Mouse (Mus musculus) limb, embryonic 14.5 days (tissue): Measurements from ENCODE around the gene Fhad1. TPM values are rescaled to one million over a fixed set of nuclear protein-coding genes. Genes with fewer than 3 reads are reported as not detected.

Experiments used
- ATAC-seq: fragments of 200-750 bp; cut with Nextera tagmentation; 2 replicates; pipeline ENCODE4 v1.8.0; 2017; ENCODE audit warnings: low read depth, moderate number of reproducible peaks, moderate TSS enrichment; ENCODE audit not compliant: low FRiP score
- DNase-seq: peaks from one replicate; pipeline ENCODE4 v3.0.0-alpha.2; 2015; ENCODE audit warnings: low spot score
- H3K27ac ChIP-seq: fragments of 300-500 bp; sonication (generic); replicated peaks from 2 replicates; pipeline ENCODE4 v1.5.1; 2014; ENCODE audit warnings: low read depth, mild to moderate bottlenecking, low read length, moderate library complexity, mixed read lengths
- H3K27me3 ChIP-seq: fragments of 300-500 bp; sonication (generic); 2 replicates; pipeline ENCODE4 v1.6.1; 2014; ENCODE audit warnings: low read length, mixed read lengths; ENCODE audit not compliant: control insufficient read depth, insufficient read depth
- H3K36me3 ChIP-seq: fragments of 300-500 bp; sonication (generic); 2 replicates; pipeline ENCODE4 v1.6.1; 2014; ENCODE audit warnings: mild to moderate bottlenecking, low read length, moderate library complexity, mixed read lengths; ENCODE audit not compliant: control insufficient read depth, insufficient read depth
- H3K4me1 ChIP-seq: fragments of 300-500 bp; sonication (generic); 2 replicates; pipeline ENCODE4 v1.6.1; 2014; ENCODE audit warnings: antibody characterized with exemption, low read length, mixed read lengths; ENCODE audit not compliant: control insufficient read depth, insufficient read depth
- H3K4me2 ChIP-seq: fragments of 300-500 bp; sonication (generic); replicated peaks from 2 replicates; pipeline ENCODE4 v1.6.1; 2014; ENCODE audit warnings: low read depth, mild to moderate bottlenecking, low read length, moderate library complexity; ENCODE audit not compliant: severe bottlenecking
- H3K4me3 ChIP-seq: fragments of 300-500 bp; sonication (generic); replicated peaks from 2 replicates; pipeline ENCODE4 v1.5.1; 2014; ENCODE audit warnings: low read length
- H3K9ac ChIP-seq: fragments of 300-500 bp; sonication (generic); 2 replicates; pipeline ENCODE4 v1.6.1; 2014; ENCODE audit warnings: mild to moderate bottlenecking, low read depth, low read length, moderate library complexity; ENCODE audit not compliant: severe bottlenecking
- H3K9me3 ChIP-seq: fragments of 300-500 bp; sonication (generic); 2 replicates; pipeline ENCODE4 v1.6.1; 2016; ENCODE audit warnings: low read length; ENCODE audit not compliant: control insufficient read depth
- POLR2A ChIP-seq: fragments of 200-500 bp; IDR thresholded peaks from 2 replicates; pipeline ENCODE4 v1.8.0; 2012; ENCODE audit warnings: inconsistent platforms, mild to moderate bottlenecking, moderate library complexity, borderline replicate concordance; ENCODE audit not compliant: insufficient read depth, insufficient read length; ENCODE audit errors: extremely low read depth
- whole genome bisulfite sequencing: fragments of 180-500 bp; shearing (Covaris S2); extraction: QIAGEN DNeasy Blood & Tissue Kit; methylation state at CpG from one replicate; pipeline ENCODE4 v1.1.7; 2014; 5-methylcytosine and 5-hydroxymethylcytosine counted together
- polyA plus RNA-seq, 2 experiments: library from polyadenylated mRNA; depleted of rRNA in 1 of 2; stranded (reverse) in 1 of 2; unstranded in 1 of 2; fragments of >200 nt; fragmentation: Nextera tagmentation in 1 of 2; extraction: Ambion mirVana in 1 of 2; gene quantifications; 2 replicates each; pipeline versions ENCODE4 v1.2.1 to v1.2.3; 2012 to 2014

Gene Fhad1
- polyA plus RNA-seq, 2 experiments, result 2.7 to 3.1 TPM

- DNase-seq, result no peak
- 76% methylated on average over 14 of the region's 14 CpGs for WGBS
- H3K36me3 ChIP-seq, result no peaks in the 10 kb centered on the region
- no peak overlapping the region for H3K4me2 ChIP-seq
- no peak for TF ChIP-seq POLR2A
- H3K9me3 ChIP-seq, result no peaks in the 10 kb centered on the region
- H3K4me3 ChIP-seq, result no peak overlapping the region
- no peak overlapping the region for H3K27ac ChIP-seq
- no peak for ATAC-seq
- no peaks in the 10 kb centered on the region for H3K27me3 ChIP-seq
- H3K9ac ChIP-seq, result no peak overlapping the region
- no peaks in the 10 kb centered on the region for H3K4me1 ChIP-seq
Measured at GRCm38 (mm10) chr4:141992530-141993204, 22.2 kb downstream of the Fhad1 start.

GRCm38 (mm10) chr4:141988178-141988577, 26.7 kb downstream of the Fhad1 start:
- no peak overlapping the region for H3K9ac ChIP-seq
- 92% methylated on average over 1 of the region's 1 CpGs for WGBS
- no peak for ATAC-seq

GRCm38 (mm10) chr4:141983689-141984088, 31.2 kb downstream of the Fhad1 start:
- no peak for DNase-seq
- no peak for ATAC-seq
- TF ChIP-seq POLR2A, result no peak
- Histone ChIP-seq H3K27ac (no peak overlapping the region), H3K4me3 (no peak overlapping the region), H3K27me3 (no peaks in the 10 kb centered on the region), H3K4me1 (no peaks in the 10 kb centered on the region), H3K4me2 (no peak overlapping the region), H3K36me3 (no peaks in the 10 kb centered on the region), H3K9ac (no peak overlapping the region), H3K9me3 (no peaks in the 10 kb centered on the region)
- 58% methylated on average over 3 of the region's 3 CpGs for WGBS

More at GRCm38 (mm10) chr4:141988178-141988577, 26.7 kb downstream of the Fhad1 start:
- Histone ChIP-seq H3K9me3 (no peaks in the 10 kb centered on the region), H3K36me3 (no peaks in the 10 kb centered on the region), H3K27me3 (no peaks in the 10 kb centered on the region), H3K4me3 (no peak overlapping the region), H3K4me2 (no peak overlapping the region), H3K27ac (no peak overlapping the region), H3K4me1 (no peaks in the 10 kb centered on the region)
- no peak for DNase-seq
- no peak for TF ChIP-seq POLR2A

GRCm38 (mm10) chr4:141981475-141981874, 33.4 kb downstream of the Fhad1 start:
- no peak for TF ChIP-seq POLR2A
- no peaks in the 10 kb centered on the region for H3K4me1 ChIP-seq
- no peak overlapping the region for H3K9ac ChIP-seq
- WGBS, result 77% methylated on average over 3 of the region's 3 CpGs
- H3K4me2 ChIP-seq, result no peak overlapping the region
- no peak for ATAC-seq
- DNase-seq, result no peak
- H3K27ac ChIP-seq, result no peak overlapping the region
- H3K9me3 ChIP-seq, result no peaks in the 10 kb centered on the region
- H3K4me3 ChIP-seq, result no peak overlapping the region
- H3K27me3 ChIP-seq, result no peaks in the 10 kb centered on the region
- no peaks in the 10 kb centered on the region for H3K36me3 ChIP-seq

- Histone ChIP-seq H3K36me3 (no peaks in the 10 kb centered on the region), H3K27ac (no peak overlapping the region), H3K27me3 (no peaks in the 10 kb centered on the region), H3K4me2 (no peak overlapping the region), H3K4me1 (no peaks in the 10 kb centered on the region), H3K9me3 (no peaks in the 10 kb centered on the region), H3K4me3 (no peak overlapping the region), H3K9ac (0 out of 2 replicates have a peak overlapping the region, but pooled peaks have one; percentile 12)
- 20% methylated on average over 11 of the region's 11 CpGs for WGBS
- ATAC-seq, result no peak
- DNase-seq, result no peak
- no peak for TF ChIP-seq POLR2A
Measured at GRCm38 (mm10) chr4:141978582-141978981, 36.3 kb downstream of the Fhad1 start.
